Mouse (Mus musculus): ENCODE data around the gene Gm12845. TPM values are rescaled to one million over a fixed set of nuclear protein-coding genes. Genes with fewer than 3 reads are reported as not detected.

The Gm12845 gene
- total and polyA plus RNA-seq, 3 experiments, result not detected

GRCm38 (mm10) chr4:117772960-117773359, 48.7 kb downstream of the Gm12845 start (continued):
- peak; percentile 94 for TF ChIP-seq ZNF384 (IDR thresholded peaks at IDR 0.05; ENCODE audit: low read depth, low read length)
- TF ChIP-seq MXI1 (IDR thresholded peaks at IDR 0.05; ENCODE audit: low read depth, low read length), result peak; percentile 75
- peak; percentile 77 for TF ChIP-seq USF1 (IDR thresholded peaks at IDR 0.05; ENCODE audit: low read depth, low read length)
- TF ChIP-seq BHLHE40 (IDR thresholded peaks at IDR 0.05; ENCODE audit: borderline replicate concordance, low read depth, low read length), result peak; percentile 81; the same call in 1 of the 2 replicates
- TF ChIP-seq CHD1 (IDR thresholded peaks at IDR 0.05; ENCODE audit: low read depth, low read length), result no peak
- TF ChIP-seq MYC (IDR thresholded peaks at IDR 0.05; ENCODE audit: low read depth, low read length), result peak; percentile 86; the same call in 1 of the 2 replicates
- no peak; the same call in 1 of the 2 replicates for TF ChIP-seq SMC3 (IDR thresholded peaks at IDR 0.05; ENCODE audit: low read depth, low read length)
- no peak for TF ChIP-seq TBP (IDR thresholded peaks at IDR 0.05; ENCODE audit: low read depth, low read length)

Other genes with a start within 250 kb of the Gm12845 start
- 111 and 121 TPM in 2 replicates for gene Rnf220, start 227.4 kb upstream of the Gm12845 start, total RNA-seq (2012; rRNA removed)
- gene Rnf220, start 227.4 kb upstream of the Gm12845 start, polyA plus RNA-seq (2012; ENCODE audit: insufficient read depth in 1 of 2, insufficient read length in 2 of 2, low read depth in 1 of 2, low replicate concordance in 2 of 2, missing spikeins in 1 of 2), result 100 to 1,000 TPM in 1 of 2 experiments, not detected in 1; 201 TPM
- 34.9 and 36.7 TPM in 2 replicates for gene Eri3, start 174.0 kb upstream of the Gm12845 start, total RNA-seq (2012; rRNA removed)
- 10 to 100 TPM in 1 of 2 experiments, not detected in 1; 63.9 TPM for gene Eri3, start 174.0 kb upstream of the Gm12845 start, polyA plus RNA-seq (2012; ENCODE audit: insufficient read depth in 1 of 2, insufficient read length in 2 of 2, low read depth in 1 of 2, low replicate concordance in 2 of 2, missing spikeins in 1 of 2)
- 44.7 and 45.2 TPM in 2 replicates for gene Dmap1, start 42.1 kb upstream of the Gm12845 start, total RNA-seq (2012; rRNA removed)
- 10 to 100 TPM in 1 of 2 experiments, not detected in 1; 69.7 TPM for gene Dmap1, start 42.1 kb upstream of the Gm12845 start, polyA plus RNA-seq (2012; ENCODE audit: insufficient read depth in 1 of 2, insufficient read length in 2 of 2, low read depth in 1 of 2, low replicate concordance in 2 of 2, missing spikeins in 1 of 2)
- not detected in 2 replicates for gene Klf17, start 41.2 kb downstream of the Gm12845 start, total RNA-seq (2012; rRNA removed)
- gene Klf17, start 41.2 kb downstream of the Gm12845 start, polyA plus RNA-seq (2012; ENCODE audit: insufficient read depth in 1 of 2, insufficient read length in 2 of 2, low read depth in 1 of 2, low replicate concordance in 2 of 2, missing spikeins in 1 of 2), result not detected
- gene Slc6a9, start 110.1 kb downstream of the Gm12845 start, total RNA-seq (2012; rRNA removed), result 3.2 and 8.3 TPM in 2 replicates
- gene Slc6a9, start 110.1 kb downstream of the Gm12845 start, polyA plus RNA-seq (2012; ENCODE audit: insufficient read depth in 1 of 2, insufficient read length in 2 of 2, low read depth in 1 of 2, low replicate concordance in 2 of 2, missing spikeins in 1 of 2), result 10 to 100 TPM in 1 of 2 experiments, not detected in 1; 21.2 TPM
- 0.19 and 0.56 TPM in 2 replicates for gene Ccdc24, start 148.1 kb downstream of the Gm12845 start, total RNA-seq (2012; rRNA removed)
- under 1 TPM in 1 of 2 experiments, not detected in 1; 0.36 TPM for gene Ccdc24, start 148.1 kb downstream of the Gm12845 start, polyA plus RNA-seq (2012; ENCODE audit: insufficient read depth in 1 of 2, insufficient read length in 2 of 2, low read depth in 1 of 2, low replicate concordance in 2 of 2, missing spikeins in 1 of 2)
- 0.08 TPM in 1 of 2 replicates, not detected in the other for gene B4galt2, start 159.1 kb downstream of the Gm12845 start, total RNA-seq (2012; rRNA removed)
- gene B4galt2, start 159.1 kb downstream of the Gm12845 start, polyA plus RNA-seq (2012; ENCODE audit: insufficient read depth in 1 of 2, insufficient read length in 2 of 2, low read depth in 1 of 2, low replicate concordance in 2 of 2, missing spikeins in 1 of 2), result under 1 TPM in 1 of 2 experiments, not detected in 1; 0.19 TPM
- 227 and 286 TPM in 2 replicates for gene Atp6v0b, start 162.9 kb downstream of the Gm12845 start, total RNA-seq (2012; rRNA removed)
- gene Atp6v0b, start 162.9 kb downstream of the Gm12845 start, polyA plus RNA-seq (2012; ENCODE audit: insufficient read depth in 1 of 2, insufficient read length in 2 of 2, low read depth in 1 of 2, low replicate concordance in 2 of 2, missing spikeins in 1 of 2), result 100 to 1,000 TPM in 1 of 2 experiments, not detected in 1; 343 TPM
- 24.7 and 27.2 TPM in 2 replicates for gene Dph2, start 167.6 kb downstream of the Gm12845 start, total RNA-seq (2012; rRNA removed)
- gene Dph2, start 167.6 kb downstream of the Gm12845 start, polyA plus RNA-seq (2012; ENCODE audit: insufficient read depth in 1 of 2, insufficient read length in 2 of 2, low read depth in 1 of 2, low replicate concordance in 2 of 2, missing spikeins in 1 of 2), result 10 to 100 TPM in 1 of 2 experiments, not detected in 1; 25.2 TPM
- gene Ipo13, start 190.6 kb downstream of the Gm12845 start, total RNA-seq (2012; rRNA removed), result 38.1 and 39.5 TPM in 2 replicates
- gene Ipo13, start 190.6 kb downstream of the Gm12845 start, polyA plus RNA-seq (2012; ENCODE audit: insufficient read depth in 1 of 2, insufficient read length in 2 of 2, low read depth in 1 of 2, low replicate concordance in 2 of 2, missing spikeins in 1 of 2), result 10 to 100 TPM in 1 of 2 experiments, not detected in 1; 88.0 TPM
- 0.08 TPM in 1 of 2 replicates, not detected in the other for gene Artn, start 205.4 kb downstream of the Gm12845 start, total RNA-seq (2012; rRNA removed)
- gene Artn, start 205.4 kb downstream of the Gm12845 start, polyA plus RNA-seq (2012; ENCODE audit: insufficient read depth in 1 of 2, insufficient read length in 2 of 2, low read depth in 1 of 2, low replicate concordance in 2 of 2, missing spikeins in 1 of 2), result under 1 TPM in 1 of 2 experiments, not detected in 1; 0.21 TPM